Mouse (Mus musculus) embryonic facial prominence, embryonic 15.5 days (tissue): ENCODE measurements around the gene Tcaim. TPM values are rescaled to one million over a fixed set of nuclear protein-coding genes. Genes with fewer than 3 reads are reported as not detected.

Experiments used
- ATAC-seq: fragments of 200-750 bp; cut with Nextera tagmentation; 2 replicates; pipeline ENCODE4 v1.8.0; 2017; ENCODE audit warnings: low read depth, moderate TSS enrichment; ENCODE audit not compliant: insufficient number of reproducible peaks, low FRiP score, low TSS enrichment
- H3K27ac ChIP-seq: fragments of 300-500 bp; sonication (generic); replicated peaks from 2 replicates; pipeline ENCODE4 v1.5.1; 2015; ENCODE audit warnings: mild to moderate bottlenecking, inconsistent platforms
- H3K27me3 ChIP-seq: fragments of 300-500 bp; sonication (generic); 2 replicates; pipeline ENCODE4 v1.6.1; 2015; ENCODE audit warnings: inconsistent platforms
- H3K36me3 ChIP-seq: fragments of 300-500 bp; sonication (generic); 2 replicates; pipeline ENCODE4 v1.6.1; 2015; ENCODE audit warnings: mild to moderate bottlenecking, inconsistent platforms
- H3K4me1 ChIP-seq: fragments of 300-500 bp; sonication (generic); 2 replicates; pipeline ENCODE4 v1.6.1; 2015; ENCODE audit warnings: inconsistent platforms
- H3K4me2 ChIP-seq: fragments of 300-500 bp; sonication (generic); replicated peaks from 2 replicates; pipeline ENCODE4 v1.6.1; 2015; ENCODE audit warnings: mild to moderate bottlenecking, inconsistent platforms
- H3K4me3 ChIP-seq: fragments of 300-500 bp; sonication (generic); replicated peaks from 2 replicates; pipeline ENCODE4 v1.5.1; 2015; ENCODE audit warnings: mild to moderate bottlenecking, inconsistent platforms
- H3K9ac ChIP-seq: fragments of 300-500 bp; sonication (generic); 2 replicates; pipeline ENCODE4 v1.6.1; 2015; ENCODE audit warnings: inconsistent platforms
- H3K9me3 ChIP-seq: fragments of 300-500 bp; sonication (generic); replicated peaks from 2 replicates; pipeline ENCODE4 v1.6.1; 2016; ENCODE audit warnings: inconsistent platforms
- WGBS: fragments of 180-500 bp; shearing (Covaris S2); methylation state at CpG from one replicate; pipeline ENCODE4 v1.1.7; 2015; 5-methylcytosine and 5-hydroxymethylcytosine counted together
- polyA plus RNA-seq: library from polyadenylated mRNA; unstranded; fragments of >200 nt; fragmentation: Nextera tagmentation; extraction: Ambion mirVana; gene quantifications from 2 replicates; pipeline ENCODE4 v1.2.1, GENCODE M21; 2015

The Tcaim gene
- 7.5 and 7.7 TPM in 2 replicates for polyA plus RNA-seq

GRCm38 (mm10) chr9:122805053-122805844 is at the start of gene Tcaim:
TSS of gene Tcaim (plus strand) at chr9:122805539.
- H3K27ac ChIP-seq: peak within 1 kb of the TSS; percentile 91
- ATAC-seq: peak; percentile 96
- H3K36me3 ChIP-seq: no peaks in the 10 kb centered on the region
- H3K4me1 ChIP-seq: peaks cover 8% of the 10 kb centered on the region
- H3K9ac ChIP-seq: peak within 1 kb of the TSS; percentile 72
- peak within 1 kb of the TSS; percentile 77 for H3K4me3 ChIP-seq
- no peaks in the 10 kb centered on the region for H3K9me3 ChIP-seq
- H3K4me2 ChIP-seq: peak within 1 kb of the TSS; percentile 85
- 7% methylated on average over 42 of the region's 42 CpGs for WGBS
- 0 out of 2 replicates have a peak, but pooled peaks cover under 1% of the 10 kb centered on the region for H3K27me3 ChIP-seq

- Histone ChIP-seq H3K9ac (no peak overlapping the region), H3K27ac (no peak overlapping the region), H3K9me3 (no peaks in the 10 kb centered on the region), H3K4me3 (no peak overlapping the region), H3K27me3 (no peaks in the 10 kb centered on the region), H3K4me1 (no peaks in the 10 kb centered on the region), H3K36me3 (no peaks in the 10 kb centered on the region), H3K4me2 (no peak overlapping the region)
- ATAC-seq: no peak
- WGBS: 44% methylated on average over 2 of the region's 2 CpGs
Measured at GRCm38 (mm10) chr9:122757614-122758013, 47.7 kb upstream of the Tcaim start.

DNA sequence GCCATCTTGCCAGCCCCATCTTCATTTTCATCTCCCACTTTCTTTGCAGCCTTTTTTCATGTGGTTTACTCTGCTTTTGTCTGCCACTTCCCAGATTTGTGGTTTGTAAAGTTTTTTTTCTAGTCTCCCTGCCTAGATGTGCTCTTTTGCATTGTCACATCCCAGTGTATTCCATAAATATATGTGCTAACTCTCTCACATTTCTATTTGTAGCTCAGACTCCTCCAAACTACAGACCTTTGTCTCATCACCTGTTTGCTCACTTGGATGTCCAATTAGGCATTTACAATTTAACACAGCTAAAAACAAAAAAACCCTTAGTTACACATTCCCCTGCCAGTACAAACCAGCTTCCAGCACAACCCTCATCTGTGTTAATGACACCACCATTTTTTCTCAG is 45.2 kb upstream of the Tcaim start:
- H3K4me2 ChIP-seq: no peak overlapping the region
- H3K9ac ChIP-seq: no peak overlapping the region
- no peaks in the 10 kb centered on the region for H3K27me3 ChIP-seq
- H3K27ac ChIP-seq: no peak overlapping the region
- no peak for ATAC-seq
- no peaks in the 10 kb centered on the region for H3K36me3 ChIP-seq
- H3K4me3 ChIP-seq: no peak overlapping the region
- H3K4me1 ChIP-seq: no peaks in the 10 kb centered on the region
- H3K9me3 ChIP-seq: no peaks in the 10 kb centered on the region

DNA sequence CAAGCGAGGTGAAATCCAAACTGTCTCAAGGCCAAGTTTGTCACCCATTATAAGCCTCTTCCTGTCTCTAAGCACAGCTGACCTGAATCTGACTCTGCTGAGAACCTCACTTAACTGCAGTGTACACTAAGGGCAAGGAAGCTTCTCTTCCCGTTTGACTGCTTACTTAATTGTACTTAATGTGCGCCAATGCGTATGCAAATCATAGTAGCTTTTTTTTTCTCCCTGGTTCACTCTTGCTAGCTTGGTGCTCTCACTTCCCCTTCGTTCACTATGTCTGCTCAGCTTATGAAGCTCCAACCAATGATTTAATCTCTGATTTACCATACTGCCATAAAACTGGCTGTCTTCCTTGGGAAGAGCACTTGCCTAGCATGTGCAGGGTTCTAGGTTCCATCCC is 20.1 kb upstream of the Tcaim start:
- no peak for ATAC-seq
- no peaks in the 10 kb centered on the region for H3K4me1 ChIP-seq
- WGBS: 72% methylated on average over 5 of the region's 5 CpGs
- no peaks in the 10 kb centered on the region for H3K27me3 ChIP-seq
- H3K9ac ChIP-seq: no peak overlapping the region
- H3K36me3 ChIP-seq: no peaks in the 10 kb centered on the region
- H3K4me2 ChIP-seq: no peak overlapping the region
- H3K9me3 ChIP-seq: no peaks in the 10 kb centered on the region
- no peak overlapping the region for H3K27ac ChIP-seq
- no peak overlapping the region for H3K4me3 ChIP-seq

DNA sequence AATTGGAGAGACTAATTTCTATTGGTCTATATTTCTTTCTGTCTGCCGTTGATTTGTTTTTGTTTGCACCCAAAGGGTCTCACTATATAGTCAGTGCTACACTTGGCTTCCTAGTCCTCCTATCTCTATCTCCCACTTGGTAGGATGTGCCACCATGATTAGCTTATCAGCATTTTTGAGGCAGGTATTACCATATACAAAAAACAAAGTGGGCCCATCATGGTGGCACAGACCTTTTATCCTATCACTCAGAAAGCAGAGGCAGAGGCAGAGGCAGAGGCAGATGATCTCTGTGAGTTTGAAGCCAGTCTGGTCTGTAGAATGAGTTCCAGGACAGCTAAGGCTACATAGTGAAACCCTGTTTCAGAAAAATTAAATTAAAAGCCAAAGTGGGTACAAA is 18.8 kb upstream of the Tcaim start:
- no peaks in the 10 kb centered on the region for H3K27me3 ChIP-seq
- WGBS: 91% methylated on average over 1 of the region's 1 CpGs
- no peak overlapping the region for H3K9ac ChIP-seq
- no peak overlapping the region for H3K27ac ChIP-seq
- H3K4me1 ChIP-seq: no peaks in the 10 kb centered on the region
- no peak overlapping the region for H3K4me3 ChIP-seq
- no peak for ATAC-seq
- H3K9me3 ChIP-seq: no peaks in the 10 kb centered on the region
- no peaks in the 10 kb centered on the region for H3K36me3 ChIP-seq
- no peak overlapping the region for H3K4me2 ChIP-seq

- Histone ChIP-seq H3K36me3 (no peaks in the 10 kb centered on the region), H3K9ac (peak overlapping the region; percentile 72)
Measured at GRCm38 (mm10) chr9:122805845-122806341, 554 bp downstream of the Tcaim start.

GRCm38 (mm10) chr9:122807186-122807585 is 1.8 kb downstream of the Tcaim start:
- Histone ChIP-seq H3K4me2 (no peak overlapping the region), H3K4me3 (no peak overlapping the region), H3K27ac (no peak overlapping the region), H3K9ac (no peak overlapping the region), H3K4me1 (peaks cover 8% of the 10 kb centered on the region), H3K27me3 (no peaks in the 10 kb centered on the region), H3K9me3 (no peaks in the 10 kb centered on the region), H3K36me3 (peaks cover 1% of the 10 kb centered on the region; the same call in 1 of the 2 replicates)
- ATAC-seq: no peak
- WGBS: 93% methylated on average over 2 of the region's 2 CpGs

More at GRCm38 (mm10) chr9:122805845-122806341, 554 bp downstream of the Tcaim start:
- H3K4me2 ChIP-seq: peak overlapping the region; percentile 85
- ATAC-seq: no peak
- no peaks in the 10 kb centered on the region for H3K27me3 ChIP-seq
- peak overlapping the region; percentile 77 for H3K4me3 ChIP-seq
- 7% methylated on average over 10 of the region's 10 CpGs for WGBS
- peaks cover 8% of the 10 kb centered on the region for H3K4me1 ChIP-seq
- no peaks in the 10 kb centered on the region for H3K9me3 ChIP-seq
- peak overlapping the region; percentile 91 for H3K27ac ChIP-seq

GRCm38 (mm10) chr9:122810212-122810611 is 4.9 kb downstream of the Tcaim start:
- Histone ChIP-seq H3K9me3 (no peaks in the 10 kb centered on the region), H3K27ac (no peak overlapping the region), H3K4me2 (no peak overlapping the region), H3K4me3 (no peak overlapping the region), H3K9ac (no peak overlapping the region), H3K4me1 (peaks cover 8% of the 10 kb centered on the region), H3K36me3 (peaks cover 22% of the 10 kb centered on the region; the same call in 1 of the 2 replicates), H3K27me3 (no peaks in the 10 kb centered on the region)
- 87% methylated on average over 3 of the region's 3 CpGs for WGBS
- ATAC-seq: no peak

DNA sequence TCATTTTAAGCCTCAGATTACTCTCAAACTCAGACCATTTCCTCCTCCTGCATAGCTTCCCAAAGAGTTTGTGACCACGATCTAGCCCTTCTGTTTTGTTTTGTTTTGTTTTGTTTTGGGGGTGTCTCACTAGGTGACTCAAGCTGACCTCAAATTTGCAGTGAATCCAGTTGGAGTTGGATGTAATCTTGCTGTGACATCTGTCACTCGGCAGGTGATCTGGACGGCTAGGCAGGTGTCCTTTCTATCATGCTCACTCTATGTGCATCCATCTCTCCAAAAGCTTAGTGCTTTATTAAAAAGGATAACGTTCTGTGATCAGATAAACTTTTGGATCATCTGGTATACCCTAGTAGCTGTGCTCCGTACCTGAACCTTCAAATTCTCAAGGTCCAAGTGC is 7.0 kb downstream of the Tcaim start:
- Histone ChIP-seq H3K9ac (no peak overlapping the region), H3K4me1 (no peaks in the 10 kb centered on the region), H3K4me2 (no peak overlapping the region), H3K27ac (no peak overlapping the region), H3K9me3 (no peaks in the 10 kb centered on the region), H3K27me3 (no peaks in the 10 kb centered on the region), H3K36me3 (peaks cover 22% of the 10 kb centered on the region; the same call in 1 of the 2 replicates), H3K4me3 (no peak overlapping the region)
- WGBS: 80% methylated on average over 5 of the region's 5 CpGs
- no peak for ATAC-seq

DNA sequence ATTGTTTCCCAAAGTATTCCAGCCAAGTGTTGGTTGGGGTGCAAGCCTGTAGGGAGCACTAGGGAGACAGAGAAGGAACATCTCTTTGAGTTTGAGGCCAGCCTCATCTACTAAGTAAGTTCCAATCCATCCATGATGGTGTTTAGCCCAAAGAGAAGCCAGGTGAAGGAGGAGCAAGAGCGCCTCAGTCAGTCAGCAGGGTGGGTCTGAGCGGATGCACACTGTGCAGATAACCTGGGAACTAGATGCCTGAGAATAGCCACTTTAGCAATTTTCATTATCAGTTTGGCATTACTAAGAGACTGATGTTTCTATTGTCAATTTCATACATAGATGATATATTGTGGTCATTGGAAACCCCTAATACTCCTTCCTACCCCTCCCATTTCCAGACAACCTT is 9.4 kb downstream of the Tcaim start:
- no peaks in the 10 kb centered on the region for H3K4me1 ChIP-seq
- H3K4me3 ChIP-seq: no peak overlapping the region
- H3K36me3 ChIP-seq: peaks cover 22% of the 10 kb centered on the region; the same call in 1 of the 2 replicates
- no peak overlapping the region for H3K4me2 ChIP-seq
- H3K27me3 ChIP-seq: no peaks in the 10 kb centered on the region
- no peak for ATAC-seq
- H3K27ac ChIP-seq: no peak overlapping the region
- 91% methylated on average over 2 of the region's 2 CpGs for WGBS
- H3K9ac ChIP-seq: no peak overlapping the region
- no peaks in the 10 kb centered on the region for H3K9me3 ChIP-seq

GRCm38 (mm10) chr9:122815239-122815851 is 10.0 kb downstream of the Tcaim start:
- Histone ChIP-seq H3K27me3 (no peaks in the 10 kb centered on the region), H3K36me3 (peaks cover 25% of the 10 kb centered on the region; the same call in 1 of the 2 replicates), H3K9me3 (no peaks in the 10 kb centered on the region), H3K4me2 (no peak overlapping the region), H3K27ac (no peak overlapping the region), H3K9ac (no peak overlapping the region), H3K4me1 (no peaks in the 10 kb centered on the region), H3K4me3 (no peak overlapping the region)
- no peak for ATAC-seq
- WGBS: 82% methylated on average over 4 of the region's 4 CpGs
